Mouse (Mus musculus) erythroblast, adult 5-6 weeks (primary cell): ENCODE data around the gene Sh3bp4. TPM values are rescaled to one million over a fixed set of nuclear protein-coding genes. Genes with fewer than 3 reads are reported as not detected.

Source experiments
- ATAC-seq: replicated peaks from 2 replicates; pipeline ENCODE4 v1.8.0; 2016; ENCODE audit warnings: moderate number of reproducible peaks, mild to moderate bottlenecking, moderate TSS enrichment, inconsistent platforms; ENCODE audit not compliant: poor library complexity, low FRiP score, severe bottlenecking
- total RNA-seq, 2 experiments: library from RNA; stranded (forward) in 1 of 2; stranded (reverse) in 1 of 2; fragments of 150-400 nt in 1 of 2; fragments of 200-764, 138-1000 nt in 1 of 2; gene quantifications; 2 replicates each; pipeline versions ENCODE4 v1.2.3 to v1.2.4; 2015 to 2017; ENCODE audit warnings: low replicate concordance in 2 of 2

The Sh3bp4 gene
- total RNA-seq, 2 experiments from 2014 or later = 0.51 TPM; not detected in 1

- ATAC-seq = no peak
Measured at GRCm38 (mm10) chr1:89117062-89117461, 46.8 kb downstream of the Sh3bp4 start.

- no peak for ATAC-seq
Measured at GRCm38 (mm10) chr1:89118076-89118475, 47.9 kb downstream of the Sh3bp4 start.

- no peak for ATAC-seq
Measured at GRCm38 (mm10) chr1:89118836-89119235, 48.6 kb downstream of the Sh3bp4 start.

- ATAC-seq = no peak
Measured at GRCm38 (mm10) chr1:89120290-89120689, 50.1 kb downstream of the Sh3bp4 start.

GRCm38 (mm10) chr1:89121466-89121865 lies 51.3 kb downstream of the Sh3bp4 start:
- ATAC-seq = no peak

DNA sequence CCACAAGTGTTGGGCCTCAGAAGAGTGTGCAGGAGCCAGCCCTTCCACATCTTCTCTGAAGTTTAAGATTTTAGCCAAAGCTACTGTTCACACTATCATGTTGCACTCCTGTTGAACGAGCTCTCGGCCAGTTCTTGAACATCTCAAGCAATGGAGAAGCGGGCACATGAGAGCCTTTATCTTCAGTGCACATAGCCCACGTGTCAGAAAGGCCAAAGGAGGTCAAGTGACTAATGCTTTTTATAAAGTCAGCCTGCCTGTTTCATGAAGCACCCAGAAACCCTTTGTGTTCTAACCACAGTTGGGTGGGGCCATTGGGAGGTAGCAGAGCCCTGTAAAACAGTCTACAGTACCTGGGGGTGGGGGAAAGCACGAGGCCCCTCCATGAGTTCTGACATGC lies 52.2 kb downstream of the Sh3bp4 start:
- no peak for ATAC-seq

GRCm38 (mm10) chr1:89124076-89124475 lies 53.9 kb downstream of the Sh3bp4 start:
- no peak for ATAC-seq

DNA sequence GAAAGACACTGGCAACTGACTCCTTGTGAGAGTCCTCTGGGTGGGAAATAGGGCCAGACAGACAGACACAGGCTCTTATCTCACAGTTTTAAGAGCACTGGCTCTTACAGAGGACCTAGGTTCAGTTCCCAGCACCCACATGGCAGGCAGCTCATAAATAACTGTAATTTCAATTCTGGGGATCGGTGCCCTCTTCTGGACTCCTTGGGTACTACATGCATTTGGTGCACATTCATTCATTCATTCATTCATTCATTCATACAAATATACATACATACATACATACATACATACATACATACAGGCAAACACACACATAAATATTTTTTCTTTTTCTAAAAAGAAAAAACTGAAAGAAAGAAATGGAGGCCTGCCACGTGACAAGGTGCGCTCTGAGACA lies 56.9 kb downstream of the Sh3bp4 start:
- ATAC-seq = no peak

- ATAC-seq = no peak
Measured at GRCm38 (mm10) chr1:89130429-89130828, 60.2 kb downstream of the Sh3bp4 start.

GRCm38 (mm10) chr1:89131018-89131540 lies 60.9 kb downstream of the Sh3bp4 start:
- no peak for ATAC-seq

DNA sequence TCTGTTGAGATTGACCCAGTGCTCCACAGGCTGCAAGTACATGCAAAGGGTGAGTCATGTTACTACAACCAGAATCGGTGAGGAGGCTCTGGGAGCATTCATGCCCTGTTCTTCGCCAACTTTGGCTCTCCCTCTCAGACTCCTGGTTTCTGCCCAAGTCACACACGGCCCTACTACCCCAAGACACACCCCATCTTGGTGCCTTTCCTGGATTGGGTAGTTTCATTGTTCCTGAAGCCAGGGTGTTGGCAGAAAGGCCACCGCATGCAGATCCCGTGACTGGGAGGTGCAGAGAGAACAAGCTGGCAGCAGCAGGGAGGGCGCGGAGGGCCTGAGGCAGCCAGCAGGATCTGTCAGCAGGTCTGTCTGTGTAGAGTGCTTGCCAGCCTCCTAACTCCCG lies 61.5 kb downstream of the Sh3bp4 start:
- no peak for ATAC-seq

DNA sequence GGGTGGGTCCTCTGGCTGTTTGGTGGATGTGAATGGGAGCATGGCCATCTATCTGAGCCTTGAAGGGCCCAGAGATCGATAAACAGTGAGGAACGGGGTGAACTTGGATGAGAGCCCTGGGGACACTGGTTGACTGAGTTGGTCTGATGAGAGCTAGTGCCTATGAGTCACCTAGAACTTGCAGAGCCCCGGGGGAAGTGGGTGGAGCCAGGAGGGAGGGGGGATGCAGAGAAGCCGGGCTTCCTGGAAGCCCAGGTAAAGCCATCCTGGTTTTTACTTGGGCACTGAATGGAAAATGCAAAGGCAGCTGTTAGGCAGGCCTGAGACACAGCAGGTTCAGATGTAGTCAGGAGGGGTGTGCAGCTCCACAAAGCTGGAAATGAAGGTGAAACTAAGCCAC lies 63.1 kb downstream of the Sh3bp4 start:
- no peak for ATAC-seq

DNA sequence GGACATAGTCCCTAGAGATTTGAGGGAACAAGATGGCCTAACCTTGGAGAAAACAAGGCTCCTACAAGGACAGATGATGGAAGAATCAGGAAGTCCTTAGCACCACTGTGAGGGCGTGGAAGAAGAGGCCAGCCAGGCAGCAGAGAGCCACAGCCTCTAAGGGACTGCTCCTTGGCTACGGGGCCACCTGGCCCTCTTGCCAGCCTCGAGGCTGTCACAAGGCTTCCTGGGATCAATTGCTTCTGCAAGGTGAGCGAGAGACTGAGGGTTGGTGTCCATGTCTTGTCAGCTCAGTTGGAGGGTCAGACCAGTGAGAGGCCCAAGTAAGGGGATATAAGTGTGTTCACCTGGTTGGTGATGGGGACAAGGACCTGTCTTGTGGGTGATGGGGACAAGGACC lies 63.5 kb downstream of the Sh3bp4 start:
- no peak for ATAC-seq

DNA sequence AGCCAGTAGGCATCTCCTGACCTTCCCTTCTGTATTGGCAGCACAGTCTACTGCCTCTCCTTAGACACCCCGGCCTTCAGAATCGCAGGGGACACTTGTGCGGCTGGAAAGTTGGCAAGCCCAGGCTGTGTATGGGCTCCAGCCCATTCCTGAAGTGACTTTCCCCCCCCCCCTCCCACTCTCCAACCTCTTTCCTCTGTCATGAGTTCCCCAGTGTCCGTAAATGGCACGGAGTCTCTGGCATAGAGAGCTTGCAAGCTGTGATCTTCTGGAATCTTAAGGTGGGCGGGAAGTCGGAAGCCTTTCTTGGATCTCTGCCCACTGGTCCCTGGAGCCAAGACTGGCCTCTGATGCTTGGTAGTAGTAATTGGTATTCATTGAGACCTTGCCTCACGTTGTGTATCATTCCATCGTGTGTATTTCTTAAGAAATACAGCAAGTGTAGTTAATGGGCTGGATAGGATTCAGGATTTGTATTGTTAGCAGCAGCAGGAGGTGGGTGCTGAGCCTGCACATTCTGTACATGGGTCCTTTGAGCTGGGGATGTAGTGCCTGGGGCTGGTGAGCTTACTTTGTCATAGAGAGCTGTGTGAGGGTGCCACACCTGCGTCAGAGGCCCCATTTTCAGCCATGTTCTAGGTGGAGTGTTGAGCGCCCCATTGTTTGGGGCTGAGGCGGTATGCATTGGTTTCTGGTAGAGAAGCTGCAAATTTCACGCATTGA lies 66.0 kb downstream of the Sh3bp4 start:
- ATAC-seq = no peak

DNA sequence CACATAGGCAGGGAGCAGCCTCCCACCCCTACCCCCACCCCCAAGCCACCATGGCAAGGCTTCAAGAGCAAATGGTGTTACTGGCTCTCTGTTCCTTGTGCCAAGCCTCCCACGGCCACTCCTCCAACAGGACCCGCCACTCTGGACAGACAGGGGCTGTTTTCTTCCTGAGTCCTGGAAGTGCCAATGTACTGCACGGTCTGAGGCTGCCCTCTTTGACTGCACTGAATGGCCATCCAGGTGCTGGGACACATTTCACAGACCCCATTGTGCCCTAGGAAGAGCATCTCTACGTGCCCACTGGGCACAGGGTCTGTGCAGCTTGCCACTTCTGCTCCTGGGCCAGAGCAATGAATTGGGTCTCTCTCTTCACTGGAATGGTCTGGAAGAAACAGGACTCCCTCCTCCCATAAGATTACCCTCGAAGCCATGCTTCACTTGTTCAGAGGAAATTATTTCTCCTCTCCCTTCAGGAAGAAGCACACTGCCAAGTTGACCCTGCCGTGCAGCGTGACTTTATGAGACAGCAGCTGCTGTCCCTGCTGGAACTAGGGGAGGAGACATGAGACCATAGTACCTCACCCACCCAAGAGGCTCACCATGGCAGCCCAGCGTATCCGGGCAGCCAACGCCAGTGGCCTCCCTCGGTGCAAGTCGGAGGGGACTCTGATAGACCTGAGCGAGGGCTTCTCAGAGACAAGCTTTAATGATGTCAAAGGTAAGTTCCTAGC lies 67.0 kb downstream of the Sh3bp4 start:
- ATAC-seq = no peak

GRCm38 (mm10) chr1:89138316-89138715 lies 68.1 kb downstream of the Sh3bp4 start:
- ATAC-seq = no peak

DNA sequence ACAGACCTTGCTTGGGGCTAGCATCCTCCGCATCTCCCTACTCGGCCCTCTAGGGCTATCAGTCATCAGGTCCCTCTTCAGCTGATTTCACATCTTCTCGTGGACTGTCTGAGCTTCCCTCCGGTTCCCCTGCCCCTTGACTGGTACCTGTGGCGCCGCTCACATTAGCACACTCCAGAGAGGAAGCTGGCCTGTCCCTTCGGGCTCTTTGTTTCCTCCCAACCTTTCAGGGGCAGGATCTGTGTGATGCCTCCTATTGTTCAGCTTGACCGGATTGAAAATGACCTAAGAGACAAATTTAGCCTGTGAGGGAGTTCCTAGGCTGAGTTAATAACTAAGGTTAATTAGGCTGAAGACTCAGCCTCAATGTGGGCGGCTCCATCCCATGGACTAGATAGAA lies 69.9 kb downstream of the Sh3bp4 start:
- no peak for ATAC-seq

GRCm38 (mm10) chr1:89151071-89151470 lies 80.9 kb downstream of the Sh3bp4 start:
- no peak for ATAC-seq

GRCm38 (mm10) chr1:89152576-89152975 lies 82.4 kb downstream of the Sh3bp4 start:
- no peak for ATAC-seq

DNA sequence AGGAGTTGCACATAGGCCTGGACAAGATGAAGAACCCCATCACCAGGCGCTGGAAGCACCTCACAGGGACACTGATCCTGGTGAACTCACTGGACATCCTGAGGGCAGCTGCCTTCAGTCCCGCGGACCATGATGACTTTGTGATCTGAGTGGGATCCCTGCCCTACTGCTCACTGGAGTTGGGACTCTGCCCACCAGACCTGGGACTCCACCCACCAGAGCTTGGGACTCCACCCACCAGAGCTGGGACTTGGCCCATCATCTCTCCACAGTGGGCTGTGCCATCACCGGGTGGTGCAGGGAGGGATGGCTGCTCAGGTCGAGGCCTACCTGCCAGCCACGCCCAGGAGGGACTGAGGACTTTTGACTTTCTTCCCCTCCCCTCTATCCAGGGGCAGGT lies 83.0 kb downstream of the Sh3bp4 start:
- no peak for ATAC-seq

DNA sequence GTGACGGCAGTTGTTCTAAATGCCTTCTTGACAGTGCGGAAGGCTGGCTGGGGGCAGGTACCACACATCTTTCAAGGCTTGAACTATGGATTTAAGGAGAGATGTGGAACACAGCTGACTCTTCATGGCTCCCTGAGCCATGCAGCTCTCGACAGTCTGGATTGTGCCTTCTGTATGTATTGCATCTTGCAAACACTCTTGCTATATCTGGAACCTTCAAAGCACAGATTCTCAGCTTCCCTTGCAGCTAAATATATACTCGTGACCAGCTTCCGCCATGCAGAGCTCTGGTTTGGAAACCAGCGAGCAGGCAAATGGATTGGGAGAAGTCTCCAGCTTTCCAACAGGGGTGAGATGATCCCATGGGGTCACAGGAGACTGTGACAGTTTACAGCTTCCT lies 93.3 kb downstream of the Sh3bp4 start:
- ATAC-seq = no peak
